8 mouse cellular contexts compared by ENCODE assay signal in genomic region chr2:32537360-32537905, GRCm38 (mm10). TPM values are rescaled to one million over a fixed set of nuclear protein-coding genes. Genes with fewer than 3 reads are reported as not detected.
DNase-seq lines count a peak whose midpoint lies in the region; ATAC-seq and TF ChIP-seq lines count a peak whose summit lies in the region.

No protein-coding gene starts in this region.

- no peak for TF ChIP-seq POLR2A in lung, adult 2 months (IDR thresholded peaks at IDR 0.05; ENCODE audit: borderline replicate concordance, extremely low read depth, low read depth, low read length)
- TF ChIP-seq POLR2A in embryonic fibroblast, embryonic 13.5 days (IDR thresholded peaks at IDR 0.05; ENCODE audit: low read depth, low read length): no peak

- peak overlapping the region; percentile 92 for H3K9ac ChIP-seq in intestine, embryonic 16.5 days (ENCODE audit: low read depth, low read length)
- H3K9ac ChIP-seq in lung, embryonic 15.5 days: peak overlapping the region; percentile 87

- peaks cover 21% of the 10 kb centered on the region; the same call in 1 of the 2 replicates for H3K4me1 ChIP-seq in lung, adult 2 months (ENCODE audit: control insufficient read depth, insufficient read depth, low read length)
- H3K4me1 ChIP-seq in embryonic fibroblast, embryonic 13.5 days (ENCODE audit: control insufficient read depth, insufficient read depth, low read length): peaks cover 5% of the 10 kb centered on the region; the same call in 1 of the 2 replicates
- peaks cover 61% of the 10 kb centered on the region for H3K4me1 ChIP-seq in intestine, embryonic 16.5 days (ENCODE audit: control insufficient read depth, insufficient read depth, low read length)
- H3K4me1 ChIP-seq in lung, embryonic 15.5 days: peaks cover 84% of the 10 kb centered on the region

- H3K27me3 ChIP-seq in intestine, embryonic 16.5 days (replicated peaks; ENCODE audit: control insufficient read depth, insufficient read depth, low read length): no peaks in the 10 kb centered on the region
- no peaks in the 10 kb centered on the region for H3K27me3 ChIP-seq in lung, embryonic 15.5 days
- no peaks in the 10 kb centered on the region for H3K27me3 ChIP-seq in splenic B cell, adult 2 months (ENCODE audit: control insufficient read depth, insufficient read depth, low read length, poor library complexity, severe bottlenecking)

- 18% methylated on average over 9 of the region's 9 CpGs for WGBS in lung, adult 2 months
- 13% methylated on average over 9 of the region's 9 CpGs for WGBS in intestine, embryonic 16.5 days
- WGBS in lung, embryonic 15.5 days: 6% methylated on average over 9 of the region's 9 CpGs

- no peaks in the 10 kb centered on the region for H3K36me3 ChIP-seq in intestine, embryonic 16.5 days (ENCODE audit: control insufficient read depth, insufficient read depth, low read length)
- no peaks in the 10 kb centered on the region for H3K36me3 ChIP-seq in lung, embryonic 15.5 days
- no peaks in the 10 kb centered on the region for H3K36me3 ChIP-seq in splenic B cell, adult 2 months (ENCODE audit: control insufficient read depth, insufficient read depth, low read length, poor library complexity, severe bottlenecking)

- no peak for TF ChIP-seq CTCF in lung, adult 2 months (IDR thresholded peaks at IDR 0.05; ENCODE audit: insufficient read depth, low read length)
- no peak for TF ChIP-seq CTCF in embryonic fibroblast, embryonic 13.5 days (IDR thresholded peaks at IDR 0.05; ENCODE audit: borderline replicate concordance, insufficient read depth, low read length)

- ATAC-seq in intestine, embryonic 16.5 days: no peak
- ATAC-seq in lung, embryonic 15.5 days (ENCODE audit: borderline replicate concordance, extremely low read depth, low FRiP score, low TSS enrichment): no peak
- no peak for ATAC-seq in granulocyte monocyte progenitor cell, adult 5-6 weeks (replicated peaks; ENCODE audit: poor library complexity, severe bottlenecking)

- DNase-seq in lung, adult 2 months: no peak
- DNase-seq in lung, postnatal 14 days: no peak
- peak; percentile 78 for DNase-seq in splenic B cell, adult 2 months (ENCODE audit: low read depth, low spot score)
- DNase-seq in thymus, postnatal 36 days: no peak

- no peak overlapping the region for H3K27ac ChIP-seq in embryonic fibroblast, embryonic 13.5 days (ENCODE audit: insufficient read depth, low read length)
- H3K27ac ChIP-seq in intestine, embryonic 16.5 days (ENCODE audit: low read length): peak overlapping the region; percentile 99
- peak overlapping the region; percentile 98 for H3K27ac ChIP-seq in lung, embryonic 15.5 days

- H3K4me3 ChIP-seq in lung, adult 2 months (replicated peaks; ENCODE audit: extremely low read depth, low read depth, low read length): peak overlapping the region; percentile 53
- 0 out of 2 replicates have a peak overlapping the region, but pooled peaks have one; percentile 0 for H3K4me3 ChIP-seq in embryonic fibroblast, embryonic 13.5 days (ENCODE audit: insufficient read depth, low read length)
- peak overlapping the region; percentile 80 for H3K4me3 ChIP-seq in intestine, embryonic 16.5 days (ENCODE audit: low read length)
- H3K4me3 ChIP-seq in lung, embryonic 15.5 days: peak overlapping the region; percentile 67

- H3K4me2 ChIP-seq in intestine, embryonic 16.5 days (ENCODE audit: low read depth, low read length): peak overlapping the region; percentile 88
- peak overlapping the region; percentile 77 for H3K4me2 ChIP-seq in lung, embryonic 15.5 days

- no peaks in the 10 kb centered on the region for H3K9me3 ChIP-seq in intestine, embryonic 16.5 days (ENCODE audit: control insufficient read depth, low read length)
- H3K9me3 ChIP-seq in lung, embryonic 15.5 days: no peaks in the 10 kb centered on the region

RNA-seq across cellular contexts. Expression of gene Fam102a, which starts 2.3 kb away (rescaled TPM):
- polyA plus RNA-seq in lung, adult 2 months (2012; rRNA removed): 23.7 and 24.0 TPM in 2 replicates
- polyA plus RNA-seq in embryonic fibroblast, embryonic 13.5 days (2011; ENCODE audit: insufficient read length, low read depth, missing spikeins): 5.3 and 8.9 TPM in 2 replicates
- 7.6 and 9.4 TPM in 2 replicates for polyA plus RNA-seq in intestine, embryonic 16.5 days (2015; fragmentation: Nextera tagmentation; extraction: Ambion mirVana)
- polyA plus RNA-seq in lung, embryonic 15.5 days (2015; fragmentation: Nextera tagmentation; extraction: Ambion mirVana): 12.3 and 12.6 TPM in 2 replicates
- total RNA-seq in granulocyte monocyte progenitor cell, adult 5-6 weeks (2014; fragmentation: Nextera tagmentation): 2.4 and 3.8 TPM in 2 replicates
- total RNA-seq in granulocyte monocyte progenitor cell, adult 5-6 weeks (2017): 1.3 and 1.5 TPM in 2 replicates

RNA-seq across cellular contexts. Expression of gene Dpm2, which starts 33.2 kb away (rescaled TPM):
- polyA plus RNA-seq in lung, adult 2 months (2012; rRNA removed): 116 and 118 TPM in 2 replicates
- polyA plus RNA-seq in embryonic fibroblast, embryonic 13.5 days (2011; ENCODE audit: insufficient read length, low read depth, missing spikeins): 70.1 and 71.9 TPM in 2 replicates
- 123 and 128 TPM in 2 replicates for polyA plus RNA-seq in intestine, embryonic 16.5 days (2015; fragmentation: Nextera tagmentation; extraction: Ambion mirVana)
- 101 and 107 TPM in 2 replicates for polyA plus RNA-seq in lung, embryonic 15.5 days (2015; fragmentation: Nextera tagmentation; extraction: Ambion mirVana)
- 93.4 and 126 TPM in 2 replicates for total RNA-seq in granulocyte monocyte progenitor cell, adult 5-6 weeks (2014; fragmentation: Nextera tagmentation)
- total RNA-seq in granulocyte monocyte progenitor cell, adult 5-6 weeks (2017): 32.8 and 33.4 TPM in 2 replicates

RNA-seq across cellular contexts. Expression of gene Pip5kl1, which starts 37.2 kb away (rescaled TPM):
- 0.12 and 0.55 TPM in 2 replicates for polyA plus RNA-seq in lung, adult 2 months (2012; rRNA removed)
- 0.67 TPM in 1 of 2 replicates, not detected in the other for polyA plus RNA-seq in embryonic fibroblast, embryonic 13.5 days (2011; ENCODE audit: insufficient read length, low read depth, missing spikeins)
- polyA plus RNA-seq in intestine, embryonic 16.5 days (2015; fragmentation: Nextera tagmentation; extraction: Ambion mirVana): 0.33 and 0.34 TPM in 2 replicates
- polyA plus RNA-seq in lung, embryonic 15.5 days (2015; fragmentation: Nextera tagmentation; extraction: Ambion mirVana): 0.30 and 0.39 TPM in 2 replicates
- total RNA-seq in granulocyte monocyte progenitor cell, adult 5-6 weeks (2014; fragmentation: Nextera tagmentation): 1.8 TPM in 1 of 2 replicates, not detected in the other
- total RNA-seq in granulocyte monocyte progenitor cell, adult 5-6 weeks (2017): not detected in 2 replicates

RNA-seq across cellular contexts. Expression of gene 9430097D07Rik, which starts 38.1 kb away (rescaled TPM):
- polyA plus RNA-seq in lung, adult 2 months (2012; rRNA removed): not detected in 2 replicates
- not detected in 2 replicates for polyA plus RNA-seq in embryonic fibroblast, embryonic 13.5 days (2011; ENCODE audit: insufficient read length, low read depth, missing spikeins)
- polyA plus RNA-seq in intestine, embryonic 16.5 days (2015; fragmentation: Nextera tagmentation; extraction: Ambion mirVana): not detected in 2 replicates
- 0.29 TPM in 1 of 2 replicates, not detected in the other for polyA plus RNA-seq in lung, embryonic 15.5 days (2015; fragmentation: Nextera tagmentation; extraction: Ambion mirVana)
- not detected in 2 replicates for total RNA-seq in granulocyte monocyte progenitor cell, adult 5-6 weeks (2014; fragmentation: Nextera tagmentation)
- total RNA-seq in granulocyte monocyte progenitor cell, adult 5-6 weeks (2017): not detected in 2 replicates

RNA-seq across cellular contexts. Expression of gene St6galnac4, which starts 49.5 kb away (rescaled TPM):
- 39.5 and 40.4 TPM in 2 replicates for polyA plus RNA-seq in lung, adult 2 months (2012; rRNA removed)
- 20.4 and 21.5 TPM in 2 replicates for polyA plus RNA-seq in embryonic fibroblast, embryonic 13.5 days (2011; ENCODE audit: insufficient read length, low read depth, missing spikeins)
- polyA plus RNA-seq in intestine, embryonic 16.5 days (2015; fragmentation: Nextera tagmentation; extraction: Ambion mirVana): 14.7 and 16.5 TPM in 2 replicates
- polyA plus RNA-seq in lung, embryonic 15.5 days (2015; fragmentation: Nextera tagmentation; extraction: Ambion mirVana): 25.9 and 26.1 TPM in 2 replicates
- 37.5 and 51.7 TPM in 2 replicates for total RNA-seq in granulocyte monocyte progenitor cell, adult 5-6 weeks (2014; fragmentation: Nextera tagmentation)
- 26.0 and 31.9 TPM in 2 replicates for total RNA-seq in granulocyte monocyte progenitor cell, adult 5-6 weeks (2017)

Comparison
In these comparisons a context has a peak if more than half of its experiments do, and no peak if none do; other contexts are left out.
1. H3K4me3 ChIP-seq: peak in every context shown above with its lines; median percentile 80 in intestine, embryonic 16.5 days; 67 in lung, embryonic 15.5 days; 53 in lung, adult 2 months; 0 in embryonic fibroblast, embryonic 13.5 days.